Mouse (Mus musculus): ENCODE results near the gene Tiam1. TPM values are rescaled to one million over a fixed set of nuclear protein-coding genes. Genes with fewer than 3 reads are reported as not detected.

Gene Tiam1
- polyA plus RNA-seq (2014; fragmentation: Nextera tagmentation; extraction: Ambion mirVana): 31.0 and 34.6 TPM in 2 replicates

GRCm38 (mm10) chr16:90143760-90144516, at the start of gene Tiam1:
Gene Tiam1 (minus strand): TSS chr16:90143769.
- Histone ChIP-seq H3K4me1 (ENCODE audit: control insufficient read depth, insufficient read depth, low read length) (peaks cover 20% of the 10 kb centered on the region), H3K9me3 (ENCODE audit: control insufficient read depth, low read length) (no peaks in the 10 kb centered on the region), H3K4me2 (ENCODE audit: low read depth, low read length) (peak within 1 kb of the TSS; percentile 98), H3K9ac (ENCODE audit: low read depth, low read length) (peak within 1 kb of the TSS; percentile 83), H3K27ac (replicated peaks; ENCODE audit: low read depth, low read length) (peak within 1 kb of the TSS; percentile 92), H3K27me3 (replicated peaks; ENCODE audit: control insufficient read depth, insufficient read depth, low read length) (no peaks in the 10 kb centered on the region), H3K4me3 (ENCODE audit: low read depth, low read length) (peak within 1 kb of the TSS; percentile 63), H3K36me3 (ENCODE audit: control insufficient read depth, insufficient read depth, low read length) (no peaks in the 10 kb centered on the region)
- ATAC-seq (ENCODE audit: low read depth) (peak; percentile 98), DNase-seq (ENCODE audit: low spot score) (peak; percentile 99)
- under 1% methylated on average over 50 of the region's 64 CpGs for WGBS

GRCm38 (mm10) chr16:90191289-90191688, 47.7 kb upstream of the Tiam1 start:
- H3K36me3 ChIP-seq (ENCODE audit: control insufficient read depth, insufficient read depth, low read length): no peaks in the 10 kb centered on the region
- H3K4me3 ChIP-seq (ENCODE audit: low read depth, low read length): no peak overlapping the region
- H3K9me3 ChIP-seq (ENCODE audit: control insufficient read depth, low read length): no peaks in the 10 kb centered on the region
- H3K27me3 ChIP-seq (replicated peaks; ENCODE audit: control insufficient read depth, insufficient read depth, low read length): no peaks in the 10 kb centered on the region
- ATAC-seq (ENCODE audit: low read depth) (no peak), DNase-seq (ENCODE audit: low spot score) (no peak)
- no peak overlapping the region for H3K9ac ChIP-seq (ENCODE audit: low read depth, low read length)
- H3K4me1 ChIP-seq (ENCODE audit: control insufficient read depth, insufficient read depth, low read length): no peaks in the 10 kb centered on the region
- H3K27ac ChIP-seq (replicated peaks; ENCODE audit: low read depth, low read length): no peak overlapping the region
- WGBS: 67% methylated on average over 6 of the region's 6 CpGs
- H3K4me2 ChIP-seq (ENCODE audit: low read depth, low read length): no peak overlapping the region

- no peak overlapping the region for H3K4me2 ChIP-seq (ENCODE audit: low read depth, low read length)
- no peaks in the 10 kb centered on the region for H3K27me3 ChIP-seq (replicated peaks; ENCODE audit: control insufficient read depth, insufficient read depth, low read length)
- no peaks in the 10 kb centered on the region for H3K4me1 ChIP-seq (ENCODE audit: control insufficient read depth, insufficient read depth, low read length)
- DNase-seq (ENCODE audit: low spot score): peak; percentile 41
- H3K4me3 ChIP-seq (ENCODE audit: low read depth, low read length): no peak overlapping the region
- no peaks in the 10 kb centered on the region for H3K9me3 ChIP-seq (ENCODE audit: control insufficient read depth, low read length)
- no peaks in the 10 kb centered on the region for H3K36me3 ChIP-seq (ENCODE audit: control insufficient read depth, insufficient read depth, low read length)
- no peak overlapping the region for H3K9ac ChIP-seq (ENCODE audit: low read depth, low read length)
- peak; percentile 54; the same call in 1 of the 2 replicates for ATAC-seq (ENCODE audit: low read depth)
- H3K27ac ChIP-seq (replicated peaks; ENCODE audit: low read depth, low read length): no peak overlapping the region
- 32% methylated on average over 12 of the region's 13 CpGs for WGBS
Measured at GRCm38 (mm10) chr16:90187453-90187852, 43.9 kb upstream of the Tiam1 start.

- DNase-seq (ENCODE audit: low spot score) (peak; percentile 87), ATAC-seq (ENCODE audit: low read depth) (peak; percentile 84)
- Histone ChIP-seq H3K4me3 (ENCODE audit: low read depth, low read length) (no peak overlapping the region), H3K4me2 (ENCODE audit: low read depth, low read length) (no peak overlapping the region), H3K27ac (replicated peaks; ENCODE audit: low read depth, low read length) (no peak overlapping the region), H3K27me3 (replicated peaks; ENCODE audit: control insufficient read depth, insufficient read depth, low read length) (no peaks in the 10 kb centered on the region), H3K9me3 (ENCODE audit: control insufficient read depth, low read length) (no peaks in the 10 kb centered on the region), H3K9ac (ENCODE audit: low read depth, low read length) (no peak overlapping the region), H3K36me3 (ENCODE audit: control insufficient read depth, insufficient read depth, low read length) (no peaks in the 10 kb centered on the region), H3K4me1 (ENCODE audit: control insufficient read depth, insufficient read depth, low read length) (no peaks in the 10 kb centered on the region)
- WGBS: 43% methylated on average over 8 of the region's 8 CpGs
Measured at GRCm38 (mm10) chr16:90185928-90186588, 42.5 kb upstream of the Tiam1 start.

- H3K4me2 ChIP-seq (ENCODE audit: low read depth, low read length): no peak overlapping the region
- 74% methylated on average over 6 of the region's 6 CpGs for WGBS
- no peak overlapping the region for H3K9ac ChIP-seq (ENCODE audit: low read depth, low read length)
- no peaks in the 10 kb centered on the region for H3K36me3 ChIP-seq (ENCODE audit: control insufficient read depth, insufficient read depth, low read length)
- no peak overlapping the region for H3K4me3 ChIP-seq (ENCODE audit: low read depth, low read length)
- H3K9me3 ChIP-seq (ENCODE audit: control insufficient read depth, low read length): no peaks in the 10 kb centered on the region
- ATAC-seq (ENCODE audit: low read depth) (no peak), DNase-seq (ENCODE audit: low spot score) (no peak)
- no peaks in the 10 kb centered on the region for H3K27me3 ChIP-seq (replicated peaks; ENCODE audit: control insufficient read depth, insufficient read depth, low read length)
- no peak overlapping the region for H3K27ac ChIP-seq (replicated peaks; ENCODE audit: low read depth, low read length)
- H3K4me1 ChIP-seq (ENCODE audit: control insufficient read depth, insufficient read depth, low read length): no peaks in the 10 kb centered on the region
Measured at GRCm38 (mm10) chr16:90184135-90184534, 40.6 kb upstream of the Tiam1 start.

GRCm38 (mm10) chr16:90181673-90182072, 38.1 kb upstream of the Tiam1 start:
- 78% methylated on average over 8 of the region's 8 CpGs for WGBS

GRCm38 (mm10) chr16:90180975-90181374, 37.4 kb upstream of the Tiam1 start:
- no peak overlapping the region for H3K4me2 ChIP-seq (ENCODE audit: low read depth, low read length)
- ATAC-seq (ENCODE audit: low read depth) (no peak), DNase-seq (ENCODE audit: low spot score) (no peak)
- H3K4me3 ChIP-seq (ENCODE audit: low read depth, low read length): no peak overlapping the region
- H3K36me3 ChIP-seq (ENCODE audit: control insufficient read depth, insufficient read depth, low read length): no peaks in the 10 kb centered on the region
- no peak overlapping the region for H3K27ac ChIP-seq (replicated peaks; ENCODE audit: low read depth, low read length)
- H3K4me1 ChIP-seq (ENCODE audit: control insufficient read depth, insufficient read depth, low read length): no peaks in the 10 kb centered on the region
- no peaks in the 10 kb centered on the region for H3K27me3 ChIP-seq (replicated peaks; ENCODE audit: control insufficient read depth, insufficient read depth, low read length)
- 77% methylated on average over 6 of the region's 6 CpGs for WGBS
- no peak overlapping the region for H3K9ac ChIP-seq (ENCODE audit: low read depth, low read length)
- no peaks in the 10 kb centered on the region for H3K9me3 ChIP-seq (ENCODE audit: control insufficient read depth, low read length)

More at GRCm38 (mm10) chr16:90181673-90182072, 38.1 kb upstream of the Tiam1 start:
- Histone ChIP-seq H3K36me3 (ENCODE audit: control insufficient read depth, insufficient read depth, low read length) (no peaks in the 10 kb centered on the region), H3K4me3 (ENCODE audit: low read depth, low read length) (no peak overlapping the region), H3K4me1 (ENCODE audit: control insufficient read depth, insufficient read depth, low read length) (no peaks in the 10 kb centered on the region), H3K27ac (replicated peaks; ENCODE audit: low read depth, low read length) (no peak overlapping the region), H3K27me3 (replicated peaks; ENCODE audit: control insufficient read depth, insufficient read depth, low read length) (no peaks in the 10 kb centered on the region), H3K9me3 (ENCODE audit: control insufficient read depth, low read length) (no peaks in the 10 kb centered on the region), H3K9ac (ENCODE audit: low read depth, low read length) (no peak overlapping the region), H3K4me2 (ENCODE audit: low read depth, low read length) (no peak overlapping the region)
- DNase-seq (ENCODE audit: low spot score): peak; percentile 33
- no peak for ATAC-seq (ENCODE audit: low read depth)

- Histone ChIP-seq H3K36me3 (ENCODE audit: control insufficient read depth, insufficient read depth, low read length) (no peaks in the 10 kb centered on the region), H3K9ac (ENCODE audit: low read depth, low read length) (no peak overlapping the region), H3K4me1 (ENCODE audit: control insufficient read depth, insufficient read depth, low read length) (no peaks in the 10 kb centered on the region), H3K27ac (replicated peaks; ENCODE audit: low read depth, low read length) (no peak overlapping the region), H3K4me3 (ENCODE audit: low read depth, low read length) (no peak overlapping the region), H3K4me2 (ENCODE audit: low read depth, low read length) (no peak overlapping the region), H3K27me3 (replicated peaks; ENCODE audit: control insufficient read depth, insufficient read depth, low read length) (no peaks in the 10 kb centered on the region), H3K9me3 (ENCODE audit: control insufficient read depth, low read length) (no peaks in the 10 kb centered on the region)
- WGBS: 78% methylated on average over 5 of the region's 5 CpGs
- ATAC-seq (ENCODE audit: low read depth): no peak
- no peak for DNase-seq (ENCODE audit: low spot score)
Measured at GRCm38 (mm10) chr16:90179892-90180291, 36.3 kb upstream of the Tiam1 start.

All from embryonic facial prominence, embryonic 14.5 days (tissue).